Mouse (Mus musculus) urinary bladder, postnatal 10 days (tissue): ENCODE data around the gene Dcaf8.
"Not testable (repeated sequence)": the region's sequence is repeated elsewhere in the genome, so short reads cannot be mapped to it uniquely, and the experiment has no call there.

Source experiments
- DNase-seq: peaks from one replicate; pipeline ENCODE4 v3.0.0; 2022; ENCODE audit warnings: low spot score

Dcaf8 gene

DNA sequence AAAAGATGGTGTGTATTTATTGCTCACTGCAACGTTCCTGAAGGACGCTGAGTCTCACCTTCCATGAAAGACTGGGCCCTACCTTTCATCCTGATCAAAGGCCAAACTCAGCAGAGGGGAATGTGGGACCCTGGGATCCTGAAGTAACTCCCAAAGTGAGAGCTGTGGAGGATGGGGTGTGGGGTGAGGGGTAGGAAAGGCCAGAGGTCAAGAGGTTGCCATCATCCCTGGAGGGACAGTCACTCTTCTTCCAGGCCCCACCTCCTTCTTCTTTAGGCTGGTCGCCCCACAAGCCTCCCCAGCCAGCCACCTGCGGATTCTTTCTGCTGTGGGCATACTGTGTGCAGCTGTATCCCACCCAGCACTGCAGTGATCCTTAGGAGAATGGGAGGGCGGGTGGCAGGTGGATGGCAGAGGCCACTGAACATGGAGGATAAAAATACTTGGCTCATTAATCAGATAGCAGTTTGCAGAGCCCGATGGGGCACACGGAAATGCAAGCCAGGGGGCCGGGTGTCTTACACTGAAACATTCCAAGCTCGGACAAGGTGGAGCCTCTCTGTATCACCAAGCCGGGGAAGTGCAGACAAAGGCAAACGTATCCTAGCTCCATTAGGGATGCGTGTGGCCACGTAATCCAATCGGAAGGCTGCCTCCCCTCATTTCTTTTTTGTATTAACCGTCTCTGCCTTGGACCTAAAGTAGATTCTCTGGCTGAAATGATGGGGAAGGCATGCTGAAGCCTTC, 70.5 kb downstream of the Dcaf8 start:
- DNase-seq, result no peak

- no peak for DNase-seq
Observed at GRCm38 (mm10) chr1:172219451-172220406, 71.8 kb downstream of the Dcaf8 start, which contains the start of gene Casq1. Casq1 (minus strand) TSS chr1:172219868.

- DNase-seq, result no peak
Observed at GRCm38 (mm10) chr1:172220414-172220813, 72.5 kb downstream of the Dcaf8 start.

GRCm38 (mm10) chr1:172221297-172222063, 73.6 kb downstream of the Dcaf8 start:
- DNase-seq, result no peak

DNA sequence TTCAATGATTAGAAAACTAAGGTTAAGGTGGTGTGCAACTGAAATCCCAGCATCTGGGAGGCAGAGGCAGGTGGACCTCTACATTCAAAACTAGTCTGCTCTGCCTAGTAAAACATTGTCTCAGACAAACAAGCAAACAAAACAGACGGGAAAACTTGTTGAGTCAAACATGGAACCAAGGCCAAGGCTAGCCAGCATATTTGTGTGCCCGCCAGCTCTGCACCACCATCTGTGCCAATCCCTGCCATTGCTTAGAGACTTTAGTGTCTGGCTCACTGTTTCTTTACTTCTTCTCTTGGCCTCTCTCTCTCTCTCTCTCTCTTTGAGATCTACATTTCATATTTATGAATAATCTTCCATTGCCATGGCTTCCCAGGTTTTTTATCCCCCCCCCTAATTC, 80.3 kb downstream of the Dcaf8 start:
- no peak for DNase-seq

DNA sequence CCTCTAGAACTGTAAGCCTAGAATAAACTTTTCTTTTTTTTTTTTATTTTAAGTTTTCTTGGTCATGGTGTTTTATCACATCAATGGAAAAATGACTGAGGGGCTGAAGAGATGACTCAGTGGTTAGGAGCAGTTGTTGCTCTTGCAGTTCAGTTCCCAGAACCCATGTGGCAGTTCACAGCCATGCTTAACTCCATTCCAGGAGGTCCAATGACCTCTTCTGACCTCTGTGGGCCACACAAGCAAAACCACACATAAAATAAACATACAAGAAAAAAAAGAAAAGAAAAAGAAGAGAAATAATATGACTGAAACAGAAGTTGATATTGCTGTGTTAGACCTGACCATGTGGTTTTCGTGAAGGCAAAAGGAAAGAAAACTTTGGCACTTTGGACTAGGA, 81.3 kb downstream of the Dcaf8 start:
- no peak for DNase-seq

DNA sequence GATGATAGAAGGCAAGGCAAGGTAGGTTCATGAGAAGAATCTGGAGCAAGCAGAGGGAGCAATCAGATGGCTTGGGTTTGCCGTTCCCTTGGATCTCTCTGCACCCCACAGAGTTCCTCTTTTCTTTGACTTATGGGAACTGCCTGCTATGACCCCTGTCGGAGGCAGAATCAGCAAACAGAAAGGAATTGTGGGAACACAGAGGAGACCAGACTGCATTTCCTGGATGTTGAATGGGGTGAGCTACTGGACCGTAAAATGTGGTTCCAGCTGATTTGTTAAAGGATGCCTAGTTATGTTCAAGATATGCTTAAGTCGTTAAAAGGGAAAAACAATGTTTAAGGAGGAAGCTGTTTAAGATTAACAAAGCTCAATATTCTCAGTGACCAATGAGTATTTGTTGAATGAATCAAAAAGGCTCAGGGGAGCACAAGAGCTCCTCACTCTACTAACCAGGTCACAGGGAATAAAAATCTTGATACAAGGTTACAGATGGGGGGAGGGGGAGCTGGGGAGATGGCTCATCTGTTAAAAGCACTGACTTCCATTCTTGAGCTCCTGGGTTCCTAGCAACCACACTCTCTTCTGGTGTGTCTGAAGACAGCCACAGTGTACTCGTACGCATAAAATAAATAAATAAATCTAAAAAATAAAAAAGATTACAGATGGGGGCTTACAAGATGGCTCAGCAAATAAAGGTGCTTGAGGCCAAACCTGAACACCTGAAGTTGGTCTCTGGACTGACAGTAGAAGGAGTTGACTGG, 93.2 kb downstream of the Dcaf8 start:
- no peak for DNase-seq

DNA sequence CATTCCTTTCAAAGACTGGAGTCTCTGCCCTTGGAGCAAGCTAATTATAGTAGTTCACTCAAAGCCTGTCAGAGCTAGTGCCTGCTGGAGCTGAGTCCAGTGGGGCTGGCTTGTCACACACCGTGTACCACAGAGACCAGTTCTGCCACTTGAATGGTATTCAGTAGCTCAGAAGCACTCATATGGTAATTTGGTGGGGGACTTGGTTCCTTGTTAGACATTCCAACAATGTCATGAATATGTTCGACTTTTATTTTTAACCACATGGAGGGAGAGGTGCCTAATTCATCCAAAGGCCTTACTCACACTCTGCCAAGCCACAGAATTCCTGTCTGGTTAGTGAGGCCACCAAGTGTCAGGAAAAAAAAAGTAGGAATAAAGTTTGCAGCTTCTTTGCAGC, 94.5 kb downstream of the Dcaf8 start:
- no peak for DNase-seq

GRCm38 (mm10) chr1:172243547-172244205, 95.8 kb downstream of the Dcaf8 start:
- no peak for DNase-seq

DNA sequence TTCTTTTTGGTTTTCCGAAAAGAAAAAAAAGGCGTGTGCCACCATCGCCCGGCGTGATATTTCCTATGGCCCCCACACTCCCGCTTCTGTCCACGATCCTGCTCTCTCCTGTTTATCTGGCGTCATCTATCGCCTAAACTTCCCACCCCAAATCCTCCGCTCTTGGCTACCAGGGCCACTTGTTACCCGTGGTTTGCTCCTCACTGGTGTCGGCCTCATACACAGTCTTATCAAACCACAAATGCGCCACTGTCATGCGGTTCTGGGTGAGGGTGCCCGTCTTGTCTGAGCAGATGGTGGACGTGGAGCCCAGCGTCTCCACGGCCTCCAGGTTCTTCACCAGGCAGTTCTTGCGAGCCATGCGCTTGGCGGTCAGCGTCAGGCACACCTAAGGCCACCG, 96.8 kb downstream of the Dcaf8 start:
- DNase-seq, result not testable (repeated sequence)
